Mouse (Mus musculus): ENCODE data around the gene Sirpa.

DNA sequence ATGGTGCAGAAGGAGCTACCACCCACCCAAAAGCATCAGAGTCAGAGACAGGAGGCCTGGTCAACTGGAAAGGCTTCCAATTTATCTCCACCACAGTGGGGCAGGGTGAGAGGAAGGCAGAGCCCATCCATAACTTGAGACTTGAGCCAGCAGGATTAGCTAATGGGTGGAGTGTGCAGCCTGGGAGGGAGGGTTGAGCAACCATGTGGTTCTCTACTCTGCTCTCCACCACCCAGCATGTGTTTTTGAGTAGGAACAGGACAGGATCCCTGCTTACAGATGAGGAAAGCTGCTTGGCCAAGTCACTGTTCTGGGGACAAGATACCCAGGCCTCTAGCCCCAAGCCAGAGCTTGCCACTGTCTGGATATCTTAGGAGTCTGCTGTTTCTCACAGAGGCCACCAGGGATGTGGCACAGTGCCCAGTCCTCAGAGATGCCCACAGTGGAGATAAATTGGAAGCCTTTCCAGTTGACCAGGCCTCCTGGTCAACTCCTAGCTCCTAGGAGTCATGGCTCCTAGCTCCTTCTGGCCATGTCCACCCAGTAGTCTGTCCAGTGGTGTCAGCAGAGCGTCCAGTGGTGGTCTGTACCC lies 8.5 kb downstream of the Sirpa start:
- TF ChIP-seq MAFK (IDR thresholded peaks at IDR 0.05; ENCODE audit: insufficient read depth, low read depth, low read length) = no peak
- no peak for TF ChIP-seq CHD2 (IDR thresholded peaks at IDR 0.05; ENCODE audit: low read depth, low read length)
- no peak for TF ChIP-seq ZNF384 (IDR thresholded peaks at IDR 0.05; ENCODE audit: low read depth, low read length)

Data from ES-E14 (cell line).